Mouse (Mus musculus): Measurements from ENCODE around the gene Fgd6. TPM values are rescaled to one million over a fixed set of nuclear protein-coding genes. Genes with fewer than 3 reads are reported as not detected.

The Fgd6 gene
- polyA plus RNA-seq, 1 experiment from 2014 or later, result 2.2 TPM

- Histone ChIP-seq H3K27me3 (ENCODE audit: control insufficient read depth, insufficient read depth, low read length) (no peaks in the 10 kb centered on the region), H3K27ac (ENCODE audit: low read length) (no peak overlapping the region), H3K4me2 (ENCODE audit: low read depth, low read length) (no peak overlapping the region), H3K4me1 (ENCODE audit: control insufficient read depth, insufficient read depth, low read length) (peaks cover 7% of the 10 kb centered on the region), H3K36me3 (ENCODE audit: control insufficient read depth, insufficient read depth) (peaks cover 8% of the 10 kb centered on the region), H3K9me3 (replicated peaks; ENCODE audit: control insufficient read depth, low read length) (peaks cover under 1% of the 10 kb centered on the region), H3K9ac (ENCODE audit: low read length) (no peak overlapping the region), H3K4me3 (ENCODE audit: low read length) (no peak overlapping the region)
- ATAC-seq (replicated peaks; ENCODE audit: extremely low read depth, insufficient read depth, low FRiP score), result no peak; the same call in 1 of the 2 replicates
- WGBS, result 68% methylated on average over 3 of the region's 3 CpGs
Measured at GRCm38 (mm10) chr10:94097081-94097845, 61.5 kb downstream of the Fgd6 start.

- no peak for ATAC-seq (replicated peaks; ENCODE audit: extremely low read depth, insufficient read depth, low FRiP score)
- Histone ChIP-seq H3K27me3 (ENCODE audit: control insufficient read depth, insufficient read depth, low read length) (no peaks in the 10 kb centered on the region), H3K36me3 (ENCODE audit: control insufficient read depth, insufficient read depth) (peaks cover 4% of the 10 kb centered on the region), H3K4me2 (ENCODE audit: low read depth, low read length) (no peak overlapping the region), H3K27ac (ENCODE audit: low read length) (no peak overlapping the region), H3K4me1 (ENCODE audit: control insufficient read depth, insufficient read depth, low read length) (peaks cover 7% of the 10 kb centered on the region), H3K9me3 (replicated peaks; ENCODE audit: control insufficient read depth, low read length) (no peaks in the 10 kb centered on the region), H3K9ac (ENCODE audit: low read length) (no peak overlapping the region), H3K4me3 (ENCODE audit: low read length) (no peak overlapping the region)
- WGBS, result 78% methylated on average over 3 of the region's 3 CpGs
Measured at GRCm38 (mm10) chr10:94098100-94098499, 62.3 kb downstream of the Fgd6 start.

GRCm38 (mm10) chr10:94105498-94105897 is 69.7 kb downstream of the Fgd6 start:
- Histone ChIP-seq H3K27ac (ENCODE audit: low read length) (no peak overlapping the region), H3K4me2 (ENCODE audit: low read depth, low read length) (no peak overlapping the region), H3K9ac (ENCODE audit: low read length) (no peak overlapping the region), H3K9me3 (replicated peaks; ENCODE audit: control insufficient read depth, low read length) (no peaks in the 10 kb centered on the region), H3K27me3 (ENCODE audit: control insufficient read depth, insufficient read depth, low read length) (no peaks in the 10 kb centered on the region), H3K36me3 (ENCODE audit: control insufficient read depth, insufficient read depth) (peaks cover 4% of the 10 kb centered on the region), H3K4me3 (ENCODE audit: low read length) (no peak overlapping the region), H3K4me1 (ENCODE audit: control insufficient read depth, insufficient read depth, low read length) (0 out of 2 replicates have a peak, but pooled peaks cover 5% of the 10 kb centered on the region)
- no peak for ATAC-seq (replicated peaks; ENCODE audit: extremely low read depth, insufficient read depth, low FRiP score)
- WGBS, result 89% methylated on average over 10 of the region's 10 CpGs

- Histone ChIP-seq H3K27me3 (ENCODE audit: control insufficient read depth, insufficient read depth, low read length) (no peaks in the 10 kb centered on the region), H3K9me3 (replicated peaks; ENCODE audit: control insufficient read depth, low read length) (no peaks in the 10 kb centered on the region), H3K4me3 (ENCODE audit: low read length) (no peak overlapping the region), H3K36me3 (ENCODE audit: control insufficient read depth, insufficient read depth) (no peaks in the 10 kb centered on the region; the same call in 1 of the 2 replicates), H3K9ac (ENCODE audit: low read length) (no peak overlapping the region), H3K4me2 (ENCODE audit: low read depth, low read length) (no peak overlapping the region), H3K27ac (ENCODE audit: low read length) (peak overlapping the region; percentile 4; the same call in 1 of the 2 replicates), H3K4me1 (ENCODE audit: control insufficient read depth, insufficient read depth, low read length) (0 out of 2 replicates have a peak, but pooled peaks cover 5% of the 10 kb centered on the region)
- peak; percentile 49; the same call in 1 of the 2 replicates for ATAC-seq (replicated peaks; ENCODE audit: extremely low read depth, insufficient read depth, low FRiP score)
- 28% methylated on average over 4 of the region's 4 CpGs for WGBS
Measured at GRCm38 (mm10) chr10:94107168-94107567, 71.4 kb downstream of the Fgd6 start.

- no peaks in the 10 kb centered on the region; the same call in 1 of the 2 replicates for H3K36me3 ChIP-seq (ENCODE audit: control insufficient read depth, insufficient read depth)
- H3K4me2 ChIP-seq (ENCODE audit: low read depth, low read length), result no peak overlapping the region
- WGBS, result 87% methylated on average over 7 of the region's 7 CpGs
- no peak overlapping the region for H3K4me3 ChIP-seq (ENCODE audit: low read length)
- ATAC-seq (replicated peaks; ENCODE audit: extremely low read depth, insufficient read depth, low FRiP score), result no peak
- no peak overlapping the region for H3K9ac ChIP-seq (ENCODE audit: low read length)
- H3K4me1 ChIP-seq (ENCODE audit: control insufficient read depth, insufficient read depth, low read length), result 0 out of 2 replicates have a peak, but pooled peaks cover 5% of the 10 kb centered on the region
- H3K27me3 ChIP-seq (ENCODE audit: control insufficient read depth, insufficient read depth, low read length), result no peaks in the 10 kb centered on the region
- no peaks in the 10 kb centered on the region for H3K9me3 ChIP-seq (replicated peaks; ENCODE audit: control insufficient read depth, low read length)
- peak overlapping the region; percentile 4; the same call in 1 of the 2 replicates for H3K27ac ChIP-seq (ENCODE audit: low read length)
Measured at GRCm38 (mm10) chr10:94107607-94108006, 71.8 kb downstream of the Fgd6 start.

GRCm38 (mm10) chr10:94108791-94109190 is 73.0 kb downstream of the Fgd6 start:
- H3K4me3 ChIP-seq (ENCODE audit: low read length), result no peak overlapping the region
- H3K36me3 ChIP-seq (ENCODE audit: control insufficient read depth, insufficient read depth), result no peaks in the 10 kb centered on the region
- no peaks in the 10 kb centered on the region for H3K9me3 ChIP-seq (replicated peaks; ENCODE audit: control insufficient read depth, low read length)
- no peak for ATAC-seq (replicated peaks; ENCODE audit: extremely low read depth, insufficient read depth, low FRiP score)
- no peak overlapping the region for H3K4me2 ChIP-seq (ENCODE audit: low read depth, low read length)
- H3K9ac ChIP-seq (ENCODE audit: low read length), result no peak overlapping the region
- 83% methylated on average over 6 of the region's 6 CpGs for WGBS
- H3K4me1 ChIP-seq (ENCODE audit: control insufficient read depth, insufficient read depth, low read length), result 0 out of 2 replicates have a peak, but pooled peaks cover 5% of the 10 kb centered on the region
- H3K27ac ChIP-seq (ENCODE audit: low read length), result no peak overlapping the region
- H3K27me3 ChIP-seq (ENCODE audit: control insufficient read depth, insufficient read depth, low read length), result no peaks in the 10 kb centered on the region

- Histone ChIP-seq H3K27ac (ENCODE audit: low read length) (no peak overlapping the region), H3K36me3 (ENCODE audit: control insufficient read depth, insufficient read depth) (no peaks in the 10 kb centered on the region), H3K9ac (ENCODE audit: low read length) (no peak overlapping the region), H3K27me3 (ENCODE audit: control insufficient read depth, insufficient read depth, low read length) (no peaks in the 10 kb centered on the region), H3K4me1 (ENCODE audit: control insufficient read depth, insufficient read depth, low read length) (peaks cover 16% of the 10 kb centered on the region), H3K4me3 (ENCODE audit: low read length) (no peak overlapping the region), H3K4me2 (ENCODE audit: low read depth, low read length) (no peak overlapping the region), H3K9me3 (replicated peaks; ENCODE audit: control insufficient read depth, low read length) (no peaks in the 10 kb centered on the region)
- 80% methylated on average over 9 of the region's 9 CpGs for WGBS
- no peak for ATAC-seq (replicated peaks; ENCODE audit: extremely low read depth, insufficient read depth, low FRiP score)
Measured at GRCm38 (mm10) chr10:94110834-94111754, 75.3 kb downstream of the Fgd6 start.

- H3K4me1 ChIP-seq (ENCODE audit: control insufficient read depth, insufficient read depth, low read length), result peaks cover 21% of the 10 kb centered on the region
- 84% methylated on average over 3 of the region's 3 CpGs for WGBS
- H3K4me3 ChIP-seq (ENCODE audit: low read length), result no peak overlapping the region
- H3K27me3 ChIP-seq (ENCODE audit: control insufficient read depth, insufficient read depth, low read length), result no peaks in the 10 kb centered on the region
- ATAC-seq (replicated peaks; ENCODE audit: extremely low read depth, insufficient read depth, low FRiP score), result no peak
- no peaks in the 10 kb centered on the region for H3K36me3 ChIP-seq (ENCODE audit: control insufficient read depth, insufficient read depth)
- H3K9ac ChIP-seq (ENCODE audit: low read length), result no peak overlapping the region
- H3K9me3 ChIP-seq (replicated peaks; ENCODE audit: control insufficient read depth, low read length), result no peaks in the 10 kb centered on the region
- H3K27ac ChIP-seq (ENCODE audit: low read length), result no peak overlapping the region
- H3K4me2 ChIP-seq (ENCODE audit: low read depth, low read length), result no peak overlapping the region
Measured at GRCm38 (mm10) chr10:94112207-94112606, 76.4 kb downstream of the Fgd6 start.
